Mouse (Mus musculus) hindbrain, embryonic 10.5 days (tissue): ENCODE data around the gene Fndc10. TPM values are rescaled to one million over a fixed set of nuclear protein-coding genes. Genes with fewer than 3 reads are reported as not detected.

ENCODE experiments used
- DNase-seq: peaks from one replicate; pipeline ENCODE4 v3.0.0-alpha.2; 2017; ENCODE audit warnings: low spot score
- H3K27ac ChIP-seq: fragments of 300-500 bp; sonication (generic); 2 replicates; pipeline ENCODE4 v1.5.1; 2016; ENCODE audit warnings: mild to moderate bottlenecking, moderate library complexity
- H3K27me3 ChIP-seq: fragments of 300-500 bp; sonication (generic); 2 replicates; pipeline ENCODE4 v1.6.1; 2016; ENCODE audit warnings: mild to moderate bottlenecking; ENCODE audit not compliant: poor library complexity, insufficient read depth, severe bottlenecking
- H3K36me3 ChIP-seq: fragments of 300-500 bp; sonication (generic); 2 replicates; pipeline ENCODE4 v1.6.1; 2016; ENCODE audit warnings: mild to moderate bottlenecking, moderate library complexity
- H3K4me1 ChIP-seq: fragments of 300-500 bp; sonication (generic); replicated peaks from 2 replicates; pipeline ENCODE4 v1.6.1; 2016; ENCODE audit warnings: mild to moderate bottlenecking
- H3K4me3 ChIP-seq: fragments of 300-500 bp; sonication (generic); 2 replicates; pipeline ENCODE4 v1.5.1; 2016; ENCODE audit warnings: mild to moderate bottlenecking, moderate library complexity
- H3K9me3 ChIP-seq: fragments of 300-500 bp; sonication (generic); 2 replicates; pipeline ENCODE4 v1.6.1; 2016; ENCODE audit warnings: mild to moderate bottlenecking, moderate library complexity
- WGBS: fragments of 180-500 bp; shearing (Covaris S2); methylation state at CpG from one replicate; pipeline ENCODE4 v1.1.7; 2016; 5-methylcytosine and 5-hydroxymethylcytosine counted together
- polyA plus RNA-seq: library from polyadenylated mRNA; unstranded; fragments of >200 nt; fragmentation: Nextera tagmentation; extraction: Ambion mirVana; gene quantifications from 2 replicates; pipeline ENCODE4 v1.2.1, GENCODE M21; 2016

The Fndc10 gene
- polyA plus RNA-seq, 1 experiment from 2014 or later: 1.8 TPM

- DNase-seq: no peak
- Histone ChIP-seq H3K4me1 (peaks cover 23% of the 10 kb centered on the region), H3K27ac (no peak overlapping the region), H3K27me3 (peaks cover 47% of the 10 kb centered on the region), H3K4me3 (peak overlapping the region; percentile 79), H3K9me3 (no peaks in the 10 kb centered on the region), H3K36me3 (no peaks in the 10 kb centered on the region)
- WGBS: 82% methylated on average over 4 of the region's 4 CpGs
Observed at GRCm38 (mm10) chr4:155695531-155696062, 1.5 kb downstream of the Fndc10 start.

GRCm38 (mm10) chr4:155696261-155697255, 2.4 kb downstream of the Fndc10 start:
- Histone ChIP-seq H3K27ac (no peak overlapping the region), H3K9me3 (no peaks in the 10 kb centered on the region), H3K4me3 (peak overlapping the region; percentile 79; the same call in 1 of the 2 replicates), H3K27me3 (peaks cover 47% of the 10 kb centered on the region), H3K36me3 (no peaks in the 10 kb centered on the region), H3K4me1 (peaks cover 23% of the 10 kb centered on the region)
- WGBS: 79% methylated on average over 16 of the region's 16 CpGs
- DNase-seq: no peak

- Histone ChIP-seq H3K27me3 (peaks cover 18% of the 10 kb centered on the region), H3K27ac (no peak overlapping the region), H3K9me3 (no peaks in the 10 kb centered on the region), H3K4me3 (no peak overlapping the region), H3K4me1 (peaks cover 13% of the 10 kb centered on the region), H3K36me3 (no peaks in the 10 kb centered on the region)
- no peak for DNase-seq
Observed at GRCm38 (mm10) chr4:155700425-155700824, 6.3 kb downstream of the Fndc10 start.

- Histone ChIP-seq H3K4me1 (peaks cover 25% of the 10 kb centered on the region), H3K4me3 (0 out of 2 replicates have a peak overlapping the region, but pooled peaks have one; percentile 84), H3K27me3 (no peaks in the 10 kb centered on the region), H3K36me3 (no peaks in the 10 kb centered on the region), H3K9me3 (no peaks in the 10 kb centered on the region), H3K27ac (no peak overlapping the region)
- DNase-seq: no peak
- WGBS: 96% methylated on average over 4 of the region's 4 CpGs
Observed at GRCm38 (mm10) chr4:155703425-155703929, 9.3 kb downstream of the Fndc10 start.

GRCm38 (mm10) chr4:155704721-155705591, 10.8 kb downstream of the Fndc10 start, which contains the start of gene Ssu72:
TSS of gene Ssu72 (plus strand) at chr4:155704800.
- Histone ChIP-seq H3K27me3 (no peaks in the 10 kb centered on the region), H3K27ac (peak within 1 kb of the TSS; percentile 95), H3K36me3 (0 out of 2 replicates have a peak, but pooled peaks cover 7% of the 10 kb centered on the region), H3K4me3 (peak within 1 kb of the TSS; percentile 84), H3K4me1 (peaks cover 29% of the 10 kb centered on the region), H3K9me3 (no peaks in the 10 kb centered on the region)
- peak; percentile 96 for DNase-seq
- under 1% methylated on average over 83 of the region's 83 CpGs for WGBS

GRCm38 (mm10) chr4:155705592-155705929, 11.4 kb downstream of the Fndc10 start:
- Histone ChIP-seq H3K36me3 (0 out of 2 replicates have a peak, but pooled peaks cover 7% of the 10 kb centered on the region), H3K4me3 (peak overlapping the region; percentile 84), H3K27me3 (no peaks in the 10 kb centered on the region), H3K4me1 (peaks cover 31% of the 10 kb centered on the region), H3K27ac (peak overlapping the region; percentile 95), H3K9me3 (no peaks in the 10 kb centered on the region)
- WGBS: under 1% methylated on average over 19 of the region's 19 CpGs
- DNase-seq: no peak

GRCm38 (mm10) chr4:155708582-155708981, 14.4 kb downstream of the Fndc10 start:
- 83% methylated on average over 2 of the region's 2 CpGs for WGBS

GRCm38 (mm10) chr4:155708988-155709387, 14.8 kb downstream of the Fndc10 start:
- H3K36me3 ChIP-seq: peaks cover 12% of the 10 kb centered on the region

More at GRCm38 (mm10) chr4:155708582-155708981, 14.4 kb downstream of the Fndc10 start:
- H3K27me3 ChIP-seq: no peaks in the 10 kb centered on the region
- no peak overlapping the region for H3K4me3 ChIP-seq
- peaks cover 33% of the 10 kb centered on the region for H3K4me1 ChIP-seq
- H3K9me3 ChIP-seq: no peaks in the 10 kb centered on the region
- H3K36me3 ChIP-seq: peaks cover 10% of the 10 kb centered on the region; the same call in 1 of the 2 replicates
- H3K27ac ChIP-seq: no peak overlapping the region
- no peak for DNase-seq

GRCm38 (mm10) chr4:155710521-155711252, 16.5 kb downstream of the Fndc10 start:
- no peak for DNase-seq
- Histone ChIP-seq H3K9me3 (no peaks in the 10 kb centered on the region), H3K27ac (no peak overlapping the region), H3K4me3 (no peak overlapping the region), H3K27me3 (no peaks in the 10 kb centered on the region), H3K36me3 (peaks cover 29% of the 10 kb centered on the region), H3K4me1 (peaks cover 25% of the 10 kb centered on the region)
- 73% methylated on average over 6 of the region's 6 CpGs for WGBS

More at GRCm38 (mm10) chr4:155708988-155709387, 14.8 kb downstream of the Fndc10 start:
- Histone ChIP-seq H3K4me3 (no peak overlapping the region), H3K4me1 (peaks cover 30% of the 10 kb centered on the region), H3K27ac (no peak overlapping the region), H3K9me3 (no peaks in the 10 kb centered on the region), H3K27me3 (no peaks in the 10 kb centered on the region)
- no peak for DNase-seq

GRCm38 (mm10) chr4:155721668-155722083, 27.5 kb downstream of the Fndc10 start:
- 74% methylated on average over 4 of the region's 4 CpGs for WGBS
- no peak overlapping the region for H3K4me3 ChIP-seq
- peak; percentile 29 for DNase-seq
- H3K27ac ChIP-seq: no peak overlapping the region
- H3K27me3 ChIP-seq: no peaks in the 10 kb centered on the region
- H3K9me3 ChIP-seq: no peaks in the 10 kb centered on the region
- H3K4me1 ChIP-seq: no peaks in the 10 kb centered on the region
- peaks cover 38% of the 10 kb centered on the region for H3K36me3 ChIP-seq

- Histone ChIP-seq H3K36me3 (peaks cover 57% of the 10 kb centered on the region), H3K9me3 (no peaks in the 10 kb centered on the region), H3K4me1 (no peaks in the 10 kb centered on the region; the same call in 1 of the 2 replicates), H3K4me3 (no peak overlapping the region), H3K27ac (0 out of 2 replicates have a peak overlapping the region, but pooled peaks have one; percentile 18), H3K27me3 (no peaks in the 10 kb centered on the region)
- WGBS: 80% methylated on average over 2 of the region's 2 CpGs
- DNase-seq: no peak
Observed at GRCm38 (mm10) chr4:155727993-155728392, 33.9 kb downstream of the Fndc10 start.
